Mouse (Mus musculus) limb, embryonic 10.5 days (tissue): ENCODE results near the gene Rusc2. TPM values are rescaled to one million over a fixed set of nuclear protein-coding genes. Genes with fewer than 3 reads are reported as not detected.

Experiments
- DNase-seq: peaks from one replicate; pipeline ENCODE4 v3.0.0-alpha.2; 2017; ENCODE audit warnings: low spot score
- H3K27ac ChIP-seq: fragments of 300-500 bp; sonication (generic); 2 replicates; pipeline ENCODE4 v1.5.1; 2016; ENCODE audit warnings: mild to moderate bottlenecking
- H3K27me3 ChIP-seq: fragments of 300-500 bp; sonication (generic); 2 replicates; pipeline ENCODE4 v1.6.1; 2016; ENCODE audit warnings: low read depth, mild to moderate bottlenecking; ENCODE audit not compliant: poor library complexity, severe bottlenecking
- H3K36me3 ChIP-seq: fragments of 300-500 bp; sonication (generic); 2 replicates; pipeline ENCODE4 v1.6.1; 2016; ENCODE audit warnings: mild to moderate bottlenecking, moderate library complexity
- H3K4me1 ChIP-seq: fragments of 300-500 bp; sonication (generic); 2 replicates; pipeline ENCODE4 v1.6.1; 2016
- H3K4me3 ChIP-seq: fragments of 300-500 bp; sonication (generic); 2 replicates; pipeline ENCODE4 v1.5.1; 2016; ENCODE audit warnings: mild to moderate bottlenecking, moderate library complexity
- H3K9me3 ChIP-seq: fragments of 300-500 bp; sonication (generic); replicated peaks from 2 replicates; pipeline ENCODE4 v1.6.1; 2016; ENCODE audit warnings: mild to moderate bottlenecking
- WGBS: fragments of 180-500 bp; shearing (Covaris S2); methylation state at CpG from one replicate; pipeline ENCODE4 v1.1.7; 2016; 5-methylcytosine and 5-hydroxymethylcytosine counted together
- polyA plus RNA-seq: library from polyadenylated mRNA; unstranded; fragments of >200 nt; fragmentation: Nextera tagmentation; extraction: Ambion mirVana; gene quantifications from 2 replicates; pipeline ENCODE4 v1.2.1, GENCODE M21; 2016

Gene Rusc2
- polyA plus RNA-seq, 1 experiment from 2014 or later, result 5.8 TPM

- no peaks in the 10 kb centered on the region for H3K36me3 ChIP-seq
- no peaks in the 10 kb centered on the region for H3K9me3 ChIP-seq
- H3K27ac ChIP-seq, result peak overlapping the region; percentile 82
- peaks cover 33% of the 10 kb centered on the region for H3K4me1 ChIP-seq
- no peaks in the 10 kb centered on the region for H3K27me3 ChIP-seq
- H3K4me3 ChIP-seq, result peak overlapping the region; percentile 58
- peak; percentile 81 for DNase-seq
- WGBS, result 1% methylated on average over 28 of the region's 28 CpGs
Observed at GRCm38 (mm10) chr4:43406162-43406971, 24.6 kb downstream of the Rusc2 start.

- WGBS, result 78% methylated on average over 12 of the region's 12 CpGs
- Histone ChIP-seq H3K27me3 (no peaks in the 10 kb centered on the region), H3K4me3 (peak overlapping the region; percentile 58), H3K9me3 (no peaks in the 10 kb centered on the region), H3K27ac (peak overlapping the region; percentile 82; the same call in 1 of the 2 replicates), H3K36me3 (no peaks in the 10 kb centered on the region), H3K4me1 (peaks cover 25% of the 10 kb centered on the region)
- DNase-seq, result no peak
Observed at GRCm38 (mm10) chr4:43407071-43407920, 25.5 kb downstream of the Rusc2 start.

- peaks cover 27% of the 10 kb centered on the region for H3K36me3 ChIP-seq
- H3K4me1 ChIP-seq, result 0 out of 2 replicates have a peak, but pooled peaks cover 4% of the 10 kb centered on the region
- no peak overlapping the region for H3K4me3 ChIP-seq
- no peaks in the 10 kb centered on the region for H3K27me3 ChIP-seq
- no peaks in the 10 kb centered on the region for H3K9me3 ChIP-seq
- H3K27ac ChIP-seq, result no peak overlapping the region
- no peak for DNase-seq
- WGBS, result 90% methylated on average over 14 of the region's 14 CpGs
Observed at GRCm38 (mm10) chr4:43414761-43415160, 33.0 kb downstream of the Rusc2 start.

GRCm38 (mm10) chr4:43415221-43416070 is 33.7 kb downstream of the Rusc2 start:
- Histone ChIP-seq H3K9me3 (no peaks in the 10 kb centered on the region), H3K36me3 (peaks cover 27% of the 10 kb centered on the region), H3K27ac (no peak overlapping the region), H3K4me1 (peaks cover 10% of the 10 kb centered on the region; the same call in 1 of the 2 replicates), H3K27me3 (no peaks in the 10 kb centered on the region), H3K4me3 (no peak overlapping the region)
- WGBS, result 93% methylated on average over 29 of the region's 29 CpGs
- no peak for DNase-seq

GRCm38 (mm10) chr4:43416071-43416490 is 34.3 kb downstream of the Rusc2 start:
- peaks cover 27% of the 10 kb centered on the region for H3K36me3 ChIP-seq
- no peak for DNase-seq
- H3K9me3 ChIP-seq, result no peaks in the 10 kb centered on the region
- peaks cover 2% of the 10 kb centered on the region for H3K27me3 ChIP-seq
- H3K27ac ChIP-seq, result no peak overlapping the region
- 95% methylated on average over 22 of the region's 22 CpGs for WGBS
- H3K4me3 ChIP-seq, result no peak overlapping the region
- H3K4me1 ChIP-seq, result peaks cover 10% of the 10 kb centered on the region; the same call in 1 of the 2 replicates

- H3K4me3 ChIP-seq, result no peak overlapping the region
- 88% methylated on average over 16 of the region's 16 CpGs for WGBS
- H3K27me3 ChIP-seq, result peaks cover 15% of the 10 kb centered on the region
- peaks cover 10% of the 10 kb centered on the region; the same call in 1 of the 2 replicates for H3K4me1 ChIP-seq
- no peak overlapping the region for H3K27ac ChIP-seq
- H3K36me3 ChIP-seq, result peaks cover 37% of the 10 kb centered on the region
- no peak for DNase-seq
- no peaks in the 10 kb centered on the region for H3K9me3 ChIP-seq
Observed at GRCm38 (mm10) chr4:43417269-43418062, 35.7 kb downstream of the Rusc2 start.

GRCm38 (mm10) chr4:43418450-43418849 is 36.7 kb downstream of the Rusc2 start:
- no peak overlapping the region for H3K4me3 ChIP-seq
- H3K36me3 ChIP-seq, result peaks cover 44% of the 10 kb centered on the region

GRCm38 (mm10) chr4:43418973-43419656 is 37.3 kb downstream of the Rusc2 start:
- WGBS, result 61% methylated on average over 15 of the region's 15 CpGs
- Histone ChIP-seq H3K9me3 (no peaks in the 10 kb centered on the region), H3K27ac (no peak overlapping the region), H3K36me3 (peaks cover 51% of the 10 kb centered on the region), H3K27me3 (peaks cover 32% of the 10 kb centered on the region), H3K4me1 (peaks cover 10% of the 10 kb centered on the region; the same call in 1 of the 2 replicates), H3K4me3 (no peak overlapping the region)
- no peak for DNase-seq

More at GRCm38 (mm10) chr4:43418450-43418849, 36.7 kb downstream of the Rusc2 start:
- Histone ChIP-seq H3K9me3 (no peaks in the 10 kb centered on the region), H3K27me3 (peaks cover 25% of the 10 kb centered on the region), H3K27ac (no peak overlapping the region), H3K4me1 (peaks cover 10% of the 10 kb centered on the region; the same call in 1 of the 2 replicates)
- 78% methylated on average over 4 of the region's 4 CpGs for WGBS
- DNase-seq, result no peak

- Histone ChIP-seq H3K4me3 (no peak overlapping the region), H3K4me1 (peaks cover 10% of the 10 kb centered on the region; the same call in 1 of the 2 replicates), H3K36me3 (peaks cover 56% of the 10 kb centered on the region), H3K27ac (no peak overlapping the region), H3K27me3 (peaks cover 39% of the 10 kb centered on the region), H3K9me3 (no peaks in the 10 kb centered on the region)
- DNase-seq, result no peak
- WGBS, result 69% methylated on average over 9 of the region's 9 CpGs
Observed at GRCm38 (mm10) chr4:43419801-43420281, 38.1 kb downstream of the Rusc2 start.

- H3K27ac ChIP-seq, result no peak overlapping the region
- peak; percentile 79 for DNase-seq
- 8% methylated on average over 6 of the region's 6 CpGs for WGBS
- H3K4me1 ChIP-seq, result peaks cover 13% of the 10 kb centered on the region
- no peaks in the 10 kb centered on the region for H3K9me3 ChIP-seq
- no peak overlapping the region for H3K4me3 ChIP-seq
- peaks cover 56% of the 10 kb centered on the region for H3K36me3 ChIP-seq
- H3K27me3 ChIP-seq, result peaks cover 44% of the 10 kb centered on the region
Observed at GRCm38 (mm10) chr4:43420305-43420704, 38.5 kb downstream of the Rusc2 start.

GRCm38 (mm10) chr4:43421632-43422240 is 40.0 kb downstream of the Rusc2 start:
- H3K27ac ChIP-seq, result no peak overlapping the region
- WGBS, result 72% methylated on average over 28 of the region's 28 CpGs
- no peak for DNase-seq
- no peaks in the 10 kb centered on the region for H3K9me3 ChIP-seq
- H3K36me3 ChIP-seq, result peaks cover 43% of the 10 kb centered on the region
- peaks cover 27% of the 10 kb centered on the region for H3K4me1 ChIP-seq
- H3K27me3 ChIP-seq, result peaks cover 58% of the 10 kb centered on the region
- no peak overlapping the region for H3K4me3 ChIP-seq
